Mouse (Mus musculus): ENCODE measurements at regions not wholly inside any gene's neighbourhood (a gene's known extent, or its start where the extent isn't known, plus 50 kb on each side); places are given as distances from the start of the nearest gene placed in this dataset.

- TF ChIP-seq JUND (IDR thresholded peaks at IDR 0.05; ENCODE audit: low read depth, low read length) (no peak), CTCF (IDR thresholded peaks at IDR 0.05 in 2 of 3, conservative IDR thresholded peaks at IDR 0.05 in 1 of 3; ENCODE audit: control insufficient read depth in 1 of 3, insufficient read depth in 1 of 3, low read depth in 2 of 3, low read length in 3 of 3, poor library complexity in 1 of 3, severe bottlenecking in 1 of 3) (no peak), POLR2A (IDR thresholded peaks at IDR 0.05; ENCODE audit: control insufficient read depth in 1 of 2, insufficient read depth in 1 of 2, low read depth in 1 of 2, low read length in 2 of 2, poor library complexity in 1 of 2) (no peak), EP300 (IDR thresholded peaks at IDR 0.05; ENCODE audit: low read depth in 1 of 2, low read length in 2 of 2) (no peak)
These were observed 281.6 kb downstream of the Kcnj2 start for GRCm38 (mm10) chr11:111347562-111347961.
